Mouse (Mus musculus): ENCODE data around the gene Praf2.
"Not testable (repeated sequence)": the region's sequence is repeated elsewhere in the genome, so short reads cannot be mapped to it uniquely, and the experiment has no call there.

Praf2 gene

DNA sequence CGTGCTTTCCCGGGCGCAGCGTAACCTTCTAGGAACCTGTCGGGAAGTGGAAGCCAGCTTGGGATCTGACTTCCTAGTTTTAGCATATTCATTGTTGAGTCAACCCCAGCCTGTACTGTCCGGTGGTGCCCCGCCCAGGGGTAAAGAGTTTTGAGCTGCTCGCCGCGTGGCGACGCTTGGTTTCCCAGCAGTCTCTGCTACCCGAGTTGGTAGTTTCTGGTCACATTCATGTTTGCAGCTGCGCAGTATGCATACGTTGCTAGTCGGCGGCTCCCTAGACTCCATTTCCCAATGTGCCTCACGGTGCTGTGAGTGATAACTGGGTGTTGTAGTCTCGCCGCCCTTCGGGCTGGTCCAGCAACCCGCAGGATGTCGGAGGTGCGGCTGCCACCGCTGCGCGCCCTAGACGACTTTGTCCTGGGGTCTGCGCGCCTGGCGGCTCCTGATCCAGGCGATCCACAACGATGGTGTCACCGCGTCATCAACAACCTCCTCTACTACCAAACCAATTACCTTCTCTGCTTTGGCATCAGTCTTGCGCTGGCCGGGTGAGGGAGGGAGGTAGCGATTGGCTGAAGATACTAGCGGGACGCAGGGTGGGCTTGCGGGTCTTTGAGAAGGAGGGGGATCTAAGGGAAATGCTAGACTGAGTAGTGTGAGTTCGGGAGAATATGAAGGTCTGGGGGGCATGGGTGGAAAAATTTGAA is at the start of gene Praf2:
Gene Praf2, plus strand, starts transcription at position 225 of the 707 bp plus-strand sequence.
- peak; percentile 58 for DNase-seq (ENCODE audit: low spot score)

GRCm38 (mm10) chrX:7678986-7679385 is 49.3 kb upstream of the Praf2 start:
- no peak for DNase-seq (ENCODE audit: low spot score)

DNA sequence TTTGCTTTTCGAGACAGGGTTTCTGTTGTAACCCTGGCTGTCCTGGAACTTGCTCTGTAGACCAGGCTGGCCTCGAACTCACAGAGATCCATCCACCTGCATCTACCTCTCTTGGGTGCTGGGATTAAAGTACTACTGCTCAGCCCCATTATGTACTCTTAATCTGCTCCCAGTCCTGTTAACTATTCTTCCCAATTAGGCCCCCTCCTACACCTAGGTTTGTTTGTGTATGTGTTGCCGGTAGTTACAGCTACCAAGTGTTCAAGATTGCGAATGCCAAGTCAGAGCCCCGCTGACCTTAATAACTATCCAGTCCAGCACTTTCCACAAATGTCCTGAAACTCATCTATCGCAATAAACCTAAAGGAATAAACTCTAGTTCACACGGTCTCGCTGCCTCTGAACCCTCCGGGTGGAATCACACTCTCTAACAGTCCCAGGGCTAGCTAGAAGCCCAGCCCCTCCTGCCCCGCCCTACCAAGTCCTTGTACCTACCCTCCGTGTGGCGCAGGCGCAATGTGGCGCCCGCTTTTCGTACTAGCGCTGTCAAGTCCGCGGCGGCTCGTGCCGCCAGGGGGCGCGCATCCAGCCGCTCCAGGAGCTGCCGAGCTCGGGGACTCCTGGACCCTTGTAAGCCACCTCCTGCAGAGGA is 48.7 kb upstream of the Praf2 start:
- peak; percentile 90 for DNase-seq (ENCODE audit: low spot score)

DNA sequence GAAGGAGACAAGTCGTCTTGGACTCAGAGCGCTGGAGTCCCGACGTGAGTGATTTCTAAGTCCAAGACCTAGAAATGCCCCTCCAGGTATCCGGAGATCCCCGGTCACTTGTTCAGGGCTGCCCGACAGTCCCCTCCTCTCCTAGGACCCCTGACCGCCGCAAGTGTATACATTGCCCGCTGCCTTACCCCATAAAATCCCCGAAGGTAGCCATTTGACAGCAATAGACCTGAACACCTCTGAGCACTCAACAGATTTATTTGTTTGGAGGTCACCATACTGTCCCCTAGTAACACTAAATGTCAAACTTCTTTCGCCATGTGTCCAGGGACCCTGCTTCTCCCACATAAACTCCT is 48.2 kb upstream of the Praf2 start:
- no peak for DNase-seq (ENCODE audit: low spot score)

GRCm38 (mm10) chrX:7680864-7681263 is 47.4 kb upstream of the Praf2 start, which contains the start of gene Magix:
Magix (minus strand) TSS chrX:7681251.
- no peak for DNase-seq (ENCODE audit: low spot score)

DNA sequence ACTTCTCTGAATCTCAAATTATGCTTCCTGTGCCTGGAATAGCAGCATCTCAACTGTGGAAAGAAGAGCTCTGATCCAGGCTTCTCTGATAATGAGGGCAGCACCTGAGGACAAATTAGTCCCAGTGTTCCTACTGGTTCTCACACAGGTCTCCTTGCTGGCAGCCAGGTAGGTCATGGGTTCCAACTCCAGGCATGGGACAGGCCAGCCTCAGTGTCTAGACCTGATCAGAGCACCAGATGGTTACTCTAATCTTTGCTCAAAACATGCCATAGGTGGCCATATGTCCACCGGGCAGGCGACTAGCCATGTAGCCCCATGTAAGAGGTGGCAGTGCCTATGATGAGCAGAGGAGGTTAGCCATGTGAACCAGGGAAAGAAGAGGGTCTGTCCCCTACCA is 39.9 kb upstream of the Praf2 start:
- DNase-seq (ENCODE audit: low spot score), result no peak

DNA sequence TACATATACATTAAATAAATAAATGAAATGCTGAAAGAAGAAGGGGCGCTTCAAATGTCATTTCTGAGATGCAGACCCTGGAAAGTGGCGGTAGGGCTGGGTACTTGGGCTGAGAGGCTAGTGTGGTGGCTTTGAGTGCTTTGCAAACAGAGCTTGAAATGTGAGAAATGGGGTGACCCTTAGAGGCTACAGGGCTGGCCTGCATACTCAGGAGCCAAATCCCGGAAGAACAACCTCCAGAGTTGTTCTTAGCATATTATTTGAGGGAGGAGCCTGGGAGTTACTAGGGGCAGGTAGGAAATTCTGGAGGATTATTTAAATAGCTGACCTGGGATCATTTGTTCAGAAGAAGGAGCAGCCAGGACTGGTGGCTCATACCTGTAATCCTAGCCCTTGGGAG is 37.8 kb upstream of the Praf2 start:
- DNase-seq (ENCODE audit: low spot score), result no peak

GRCm38 (mm10) chrX:7692862-7693261 is 35.4 kb upstream of the Praf2 start:
- DNase-seq (ENCODE audit: low spot score), result no peak

- DNase-seq (ENCODE audit: low spot score), result no peak
Observed at GRCm38 (mm10) chrX:7696520-7696919, 31.7 kb upstream of the Praf2 start.

GRCm38 (mm10) chrX:7696954-7697381 is 31.3 kb upstream of the Praf2 start, which contains the start of gene Gpkow:
Gpkow (plus strand) TSS chrX:7697131.
- DNase-seq (ENCODE audit: low spot score), result peak; percentile 75

- DNase-seq (ENCODE audit: low spot score), result not testable (repeated sequence)
Observed at GRCm38 (mm10) chrX:7713764-7714134, 14.5 kb upstream of the Praf2 start.

DNA sequence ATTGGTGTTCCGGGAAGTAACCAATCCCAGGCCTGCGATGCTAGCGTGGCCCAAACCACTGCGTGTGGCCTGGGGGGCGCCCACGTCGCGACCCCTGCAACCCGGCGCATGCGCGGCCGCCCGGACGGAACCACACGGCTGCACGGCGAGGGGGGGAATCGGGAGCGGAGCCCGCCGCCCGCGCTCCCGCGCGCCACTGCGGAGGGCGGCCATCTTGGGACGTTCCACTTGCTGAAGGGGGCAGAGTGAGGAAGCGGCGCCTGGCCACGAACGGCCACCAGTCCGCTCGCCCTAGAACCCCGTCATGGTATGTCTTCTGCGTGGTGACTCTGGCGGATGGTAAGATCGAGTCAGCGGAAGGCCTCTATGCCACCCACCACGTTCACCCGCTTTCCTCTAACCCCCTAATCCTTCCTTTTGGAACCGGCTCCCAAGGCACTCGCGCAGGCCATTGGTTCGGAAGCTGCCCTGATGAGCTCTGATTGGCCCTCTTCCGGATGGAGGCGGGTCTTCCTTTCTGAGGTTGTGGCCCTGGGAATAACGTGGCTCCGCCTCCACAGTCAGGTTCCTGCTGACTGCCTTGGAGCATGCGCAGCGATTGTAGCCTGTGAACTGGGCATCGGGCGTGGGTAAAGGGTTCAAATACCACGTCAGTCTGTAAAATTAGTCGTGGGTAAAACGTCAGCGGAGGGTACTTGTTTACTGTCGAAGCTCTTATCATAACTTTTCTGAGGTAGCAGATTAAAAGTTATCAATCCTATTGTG is 13.9 kb upstream of the Praf2 start, which contains the start of gene Wdr45:
Gene Wdr45, plus strand, starts transcription at position 199 of the 765 bp plus-strand sequence.
- peak; percentile 91 for DNase-seq (ENCODE audit: low spot score)

- not testable (repeated sequence) for DNase-seq (ENCODE audit: low spot score)
Observed at GRCm38 (mm10) chrX:7716058-7716457, 12.2 kb upstream of the Praf2 start.

DNA sequence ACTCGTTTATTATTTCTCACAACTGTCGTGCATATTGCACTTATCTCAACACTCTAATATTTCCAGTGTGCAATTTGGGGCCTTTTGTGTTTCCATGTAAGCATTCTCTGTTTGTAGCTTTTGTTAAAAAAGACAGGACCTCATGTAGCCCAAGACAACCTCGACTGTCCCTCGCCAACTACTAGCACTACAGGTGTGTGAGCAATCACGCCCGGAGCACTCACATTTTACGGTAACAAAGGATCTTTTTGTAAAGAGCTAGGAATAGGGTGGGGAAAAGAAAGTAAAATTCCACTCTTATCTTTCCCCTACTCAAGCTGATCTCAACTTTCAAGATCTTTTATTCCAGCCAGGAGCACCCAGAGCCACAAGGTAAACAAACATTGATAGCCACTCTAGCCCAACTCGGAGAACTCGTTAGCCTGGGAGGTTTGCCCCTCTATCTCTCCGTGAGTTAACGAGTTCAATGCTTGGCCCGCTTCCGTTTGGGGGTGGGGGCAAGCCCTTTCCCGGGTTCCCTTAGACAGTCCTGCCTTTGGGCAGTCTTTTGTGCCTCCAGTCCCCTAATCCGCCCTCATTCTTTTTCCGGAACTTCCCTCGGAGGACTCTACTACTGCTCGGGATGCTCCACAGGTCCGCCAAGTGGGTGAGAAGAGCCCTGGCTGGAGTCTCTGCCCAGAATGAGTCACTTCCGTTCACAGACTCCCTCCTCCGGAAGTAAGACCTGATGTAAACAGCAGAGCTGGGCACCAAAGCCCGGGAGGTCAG is 6.5 kb upstream of the Praf2 start, which contains the start of gene Gm45208:
Gene Gm45208, plus strand, starts transcription at position 732 of the 768 bp plus-strand sequence.
- peak; percentile 67 for DNase-seq (ENCODE audit: low spot score)

DNA sequence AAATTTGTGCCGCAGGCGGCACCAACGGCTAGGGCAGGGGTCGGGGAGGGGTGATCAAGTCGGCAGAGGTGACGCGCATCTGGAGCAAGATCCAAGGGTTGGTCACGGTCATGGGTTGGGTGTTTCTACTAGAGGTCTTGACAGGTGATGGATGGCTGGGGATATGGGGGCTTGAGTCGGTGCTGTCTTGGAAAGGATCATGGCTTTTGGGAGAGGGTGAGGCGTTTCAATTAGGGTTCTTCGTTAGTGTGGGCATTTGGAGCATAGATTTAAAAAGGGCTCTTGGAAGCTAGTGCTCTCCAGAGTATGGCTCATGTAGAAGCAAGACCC is 6.0 kb upstream of the Praf2 start:
- DNase-seq (ENCODE audit: low spot score), result no peak

DNA sequence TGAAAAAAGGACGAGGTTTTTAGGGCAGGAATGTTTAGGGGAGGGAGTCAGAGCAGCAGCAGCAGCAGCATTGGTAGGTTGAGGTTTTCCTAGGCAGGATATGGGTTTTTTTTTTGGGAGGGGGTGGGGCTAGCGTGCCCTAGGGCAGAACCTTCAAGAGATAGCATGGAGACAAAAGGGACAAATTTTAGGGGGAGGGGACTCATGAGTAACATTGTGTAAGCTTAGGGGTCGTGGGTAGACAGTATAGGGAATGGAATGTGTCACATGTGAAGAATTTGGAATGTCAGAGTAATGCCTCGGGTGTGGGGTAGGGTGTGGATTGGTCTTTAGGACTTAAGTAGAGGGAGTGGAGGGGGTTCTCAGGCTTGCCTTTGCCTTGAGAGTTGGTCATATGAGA is 5.5 kb upstream of the Praf2 start:
- no peak for DNase-seq (ENCODE audit: low spot score)

- DNase-seq (ENCODE audit: low spot score), result no peak
Observed at GRCm38 (mm10) chrX:7724135-7724534, 4.1 kb upstream of the Praf2 start.

DNA sequence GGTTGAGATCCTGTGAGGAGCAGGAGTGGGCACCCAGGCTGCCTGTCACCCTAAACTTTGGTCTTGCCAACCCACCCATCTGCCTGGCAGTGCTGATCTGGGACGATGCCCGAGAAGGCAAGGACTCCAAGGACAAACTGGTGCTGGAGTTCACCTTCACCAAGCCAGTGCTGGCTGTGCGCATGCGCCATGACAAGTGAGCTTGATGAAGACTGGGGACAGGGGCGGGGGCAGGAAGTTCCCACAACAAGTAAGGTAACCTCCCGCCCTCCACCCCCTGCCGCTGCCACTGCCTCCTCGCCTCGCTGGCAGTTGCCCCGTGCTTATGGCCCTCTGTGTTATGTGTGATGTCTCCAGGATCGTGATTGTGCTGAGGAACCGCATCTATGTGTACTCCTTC is 2.4 kb upstream of the Praf2 start:
- no peak for DNase-seq (ENCODE audit: low spot score)

- DNase-seq (ENCODE audit: low spot score), result no peak
Observed at GRCm38 (mm10) chrX:7727176-7727575, 1.1 kb upstream of the Praf2 start.

DNA sequence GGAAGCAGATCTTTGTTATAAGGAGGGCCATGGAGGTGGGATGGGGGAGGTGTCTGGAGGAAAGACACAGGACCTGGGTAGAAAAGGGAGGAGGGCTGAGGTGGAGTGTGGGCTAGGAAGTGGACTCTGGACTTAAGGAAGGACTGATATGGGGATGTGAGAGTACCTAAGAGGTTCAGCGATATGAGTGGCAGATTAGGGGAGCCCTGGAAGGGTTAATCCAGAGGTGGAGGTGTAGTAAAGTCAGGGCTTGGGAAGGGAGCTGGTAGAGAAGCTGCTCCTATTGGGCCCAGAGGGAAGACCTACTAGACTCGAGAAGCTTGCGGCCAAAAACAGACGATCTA is 655 bp downstream of the Praf2 start:
- DNase-seq (ENCODE audit: low spot score), result no peak

GRCm38 (mm10) chrX:7733571-7734156 is 5.4 kb downstream of the Praf2 start:
- peak; percentile 84 for DNase-seq (ENCODE audit: low spot score)
